Mouse (Mus musculus): ENCODE results near the gene Acrv1. TPM values are rescaled to one million over a fixed set of nuclear protein-coding genes. Genes with fewer than 3 reads are reported as not detected.
A peak's percentile ranks its signal among the peaks of the same experiment; 100 is the strongest.
"Not testable (repeated sequence)": the region's sequence is repeated elsewhere in the genome, so short reads cannot be mapped to it uniquely, and the experiment has no call there.

The Acrv1 gene
- total RNA-seq (2021), result not detected

DNA sequence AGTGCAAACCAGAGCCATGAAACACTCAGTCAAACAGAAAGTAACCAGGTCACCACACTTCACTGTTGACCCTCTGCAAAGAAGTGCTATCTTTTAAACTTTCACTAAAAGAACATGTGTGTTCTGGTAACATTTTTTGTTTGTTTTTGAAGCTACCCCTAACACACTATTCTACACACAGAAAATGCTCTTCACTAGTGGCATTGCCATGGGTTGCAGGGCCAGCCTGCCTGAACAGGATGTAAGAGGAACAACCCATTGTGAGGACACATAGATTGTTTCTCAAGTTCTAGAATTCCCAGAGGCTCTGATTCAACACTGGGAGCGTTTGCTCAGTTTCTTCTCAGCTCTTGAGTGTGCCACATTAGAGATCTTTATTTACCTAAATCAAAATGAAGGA is at the start of gene Acrv1:
TSS of gene Acrv1 (plus strand) at position 301 of the 400 bp plus-strand sequence.
- intact Hi-C loops (cut with DNase I), result loop anchor here (10.0 kb wide), 1 partner anchor 1408 kb away; no protein-coding TSS in a partner anchor

GRCm38 (mm10) chr9:36643276-36643675 is 49.7 kb upstream of the Acrv1 start, which contains the start of gene A630095E13Rik:
Gene A630095E13Rik (minus strand): TSS chr9:36643376.
- DNase-seq (ENCODE audit: low spot score in 2 of 2); intact Hi-C loops (cut with DNase I): not testable (repeated sequence)

More for the DNA sequence above, at the start of gene Acrv1:
- DNase-seq (ENCODE audit: low spot score in 2 of 2), result no peak

DNA sequence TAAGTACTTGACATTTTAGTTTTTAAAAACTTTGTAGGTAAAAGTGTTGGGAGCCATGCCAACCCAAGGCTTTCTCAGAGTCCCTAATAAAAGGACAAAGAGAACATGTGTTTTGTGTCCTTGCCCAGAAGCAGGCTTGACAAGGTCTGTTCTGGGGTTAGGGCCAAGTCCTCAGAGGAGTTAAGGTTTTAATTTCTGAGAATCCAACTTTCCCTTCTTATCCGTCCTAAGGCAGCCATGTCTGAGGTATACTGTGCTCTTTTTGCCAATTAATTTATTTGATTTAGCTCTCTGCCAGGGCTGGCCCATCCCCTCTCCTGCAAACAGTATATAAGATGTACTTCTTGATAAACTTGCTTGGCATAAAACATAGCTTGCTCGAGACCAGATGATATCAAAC is 11.6 kb upstream of the Acrv1 start:
- intact Hi-C loops (cut with DNase I), result no loop called here
- DNase-seq (ENCODE audit: low spot score in 2 of 2), result no peak

- intact Hi-C loops (cut with DNase I), result loop anchor here (2.0 kb wide), 1 partner anchor 1095 kb away; no protein-coding TSS in a partner anchor
- peak; percentile 12 to 44 for DNase-seq (ENCODE audit: low spot score in 2 of 2)
Measured at GRCm38 (mm10) chr9:36687329-36687728, 5.7 kb upstream of the Acrv1 start.

GRCm38 (mm10) chr9:36694276-36694675 is 1.3 kb downstream of the Acrv1 start:
- intact Hi-C loops (cut with DNase I), result loop anchor here (10.0 kb wide), 1 partner anchor 1409 kb away; no protein-coding TSS in a partner anchor
- no peak for DNase-seq (ENCODE audit: low spot score in 2 of 2)

GRCm38 (mm10) chr9:36705923-36706322 is 12.9 kb downstream of the Acrv1 start:
- no peak for DNase-seq (ENCODE audit: low spot score in 2 of 2)
- intact Hi-C loops (cut with DNase I), result no loop called here

DNA sequence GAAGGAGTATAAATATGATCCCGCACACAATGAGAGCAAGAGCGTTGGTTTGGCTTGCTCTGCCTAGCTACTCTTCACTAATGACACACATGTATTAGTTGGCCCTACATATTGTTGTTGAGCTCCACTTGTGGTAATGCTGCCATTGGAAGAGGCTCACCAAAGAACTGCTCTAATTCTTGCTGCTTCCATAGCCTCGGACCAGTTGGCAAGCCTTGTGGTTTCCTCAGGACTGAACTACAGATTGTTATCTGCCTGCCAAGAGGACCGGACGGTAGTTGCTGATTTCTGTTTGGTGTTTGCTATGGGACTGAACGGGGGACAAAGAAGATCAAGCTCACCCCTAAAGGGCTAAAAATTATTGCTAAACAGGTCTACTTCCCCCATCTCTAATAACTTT is 14.3 kb downstream of the Acrv1 start:
- intact Hi-C loops (cut with DNase I), result no loop called here
- DNase-seq (ENCODE audit: low spot score in 2 of 2), result no peak

GRCm38 (mm10) chr9:36716624-36717023 is 23.6 kb downstream of the Acrv1 start:
- intact Hi-C loops (cut with DNase I), result loop anchor here (10.0 kb wide), 1 partner anchor 1122 kb away; no protein-coding TSS in a partner anchor
- peak; percentile 2 to 15 for DNase-seq (ENCODE audit: low spot score in 2 of 2)

DNA sequence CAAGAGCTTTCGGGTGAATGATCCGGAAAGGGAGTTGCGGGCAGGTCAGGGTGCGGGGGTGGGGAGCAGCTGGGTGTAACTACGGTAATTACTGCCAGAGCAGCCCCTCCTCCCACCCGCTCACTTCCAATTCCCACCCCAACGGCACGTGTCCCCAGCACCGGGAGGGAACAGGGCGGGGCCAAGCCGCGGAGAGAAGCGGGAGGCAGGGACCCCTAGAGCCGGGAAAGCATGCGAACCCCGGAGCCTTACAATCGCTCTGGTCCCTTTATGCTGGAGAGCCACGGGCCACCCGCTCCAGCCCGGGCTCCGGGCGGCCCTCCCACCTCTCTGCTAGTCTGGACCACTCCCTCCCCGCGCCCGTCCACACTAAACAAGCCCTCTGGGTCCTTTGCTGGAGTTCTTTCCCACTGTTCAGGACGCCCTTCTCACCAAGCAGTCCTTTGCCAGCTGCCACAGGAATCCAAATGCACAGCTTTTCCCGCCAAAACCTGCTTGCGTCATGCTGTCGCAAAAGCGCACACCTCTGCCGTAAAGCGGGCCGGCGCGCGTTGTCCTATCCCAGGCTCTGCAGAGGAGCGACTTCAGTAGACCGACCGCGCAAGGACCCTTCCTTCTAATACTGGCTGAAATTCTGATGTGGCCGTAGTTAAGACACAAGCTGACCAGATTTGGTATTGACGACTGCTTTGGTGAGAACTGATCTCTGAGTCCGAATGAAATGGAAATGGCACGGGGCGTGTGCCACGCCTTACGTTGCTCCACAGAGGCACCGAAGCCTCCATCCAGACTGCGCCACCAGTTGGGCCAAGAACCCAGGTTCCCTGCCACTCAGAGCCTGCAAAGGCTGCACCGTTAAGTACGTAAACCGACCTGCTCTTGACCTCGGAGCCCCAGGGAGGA is 33.4 kb downstream of the Acrv1 start:
- peak; percentile 93 to 95 for DNase-seq (ENCODE audit: low spot score in 2 of 2)
- intact Hi-C loops (cut with DNase I), result loop anchor here (2.0 kb wide), 1 partner anchor 40 kb away; the partner anchor contains the start of gene Stt3a

DNA sequence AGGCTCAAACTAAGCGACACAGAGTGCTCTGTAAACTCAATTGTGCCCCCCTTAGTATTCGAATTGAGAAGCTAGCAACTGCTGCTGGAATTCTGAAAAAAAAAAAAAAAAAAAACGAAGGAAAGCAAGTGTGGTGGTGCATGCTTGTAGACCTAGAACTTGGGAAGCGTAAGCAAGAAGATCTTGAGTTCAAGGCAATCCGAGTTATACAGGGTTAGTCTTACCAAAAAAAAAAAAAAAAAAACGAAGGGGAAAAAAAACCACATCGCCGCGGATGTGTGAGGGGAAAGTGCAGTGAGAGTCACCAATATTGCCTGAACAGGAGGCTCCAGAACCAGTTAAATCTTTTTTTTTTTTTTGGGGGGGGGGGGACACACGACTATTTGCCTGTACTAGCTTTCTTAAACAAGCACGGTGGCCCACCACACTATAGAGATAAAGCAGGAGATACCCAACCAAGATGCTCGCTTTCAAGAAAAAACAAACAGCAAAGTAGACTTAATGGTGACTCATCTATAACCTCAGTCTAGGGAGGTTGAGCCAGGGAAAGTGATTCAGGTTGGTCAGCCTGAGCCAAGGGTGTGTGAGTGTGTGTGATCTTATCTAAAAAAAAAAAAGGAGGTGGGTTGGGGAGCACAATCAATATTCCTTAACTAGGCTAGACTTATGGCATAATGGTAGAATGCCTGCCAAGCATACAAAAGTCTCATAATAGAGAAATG is 34.2 kb downstream of the Acrv1 start, which contains the start of gene Chek1:
TSS of gene Chek1 (minus strand) at position 32 of the 722 bp plus-strand sequence.
- intact Hi-C loops (cut with DNase I), result loop anchor here (2.0 kb wide), 1 partner anchor 40 kb away; the partner anchor contains the start of gene Stt3a
- DNase-seq (ENCODE audit: low spot score in 2 of 2), result no peak

Other genes with a start within 250 kb of the Acrv1 start
- not detected for gene Gm9513, start 217.6 kb upstream of the Acrv1 start, total RNA-seq (2021)
- gene Gm5615, start 151.3 kb upstream of the Acrv1 start, total RNA-seq (2021), result not detected
- not detected for gene Gm17689, start 110.6 kb upstream of the Acrv1 start, total RNA-seq (2021)
- gene A630095E13Rik, start 49.8 kb upstream of the Acrv1 start, total RNA-seq (2021), result not detected
- 1 to 10 TPM; 2.1 to 2.4 TPM for gene Chek1, start 33.8 kb downstream of the Acrv1 start, total RNA-seq (2021)
- 10 to 100 TPM; 73.8 to 75.8 TPM for gene Stt3a, start 74.5 kb downstream of the Acrv1 start, total RNA-seq (2021)
- gene Ei24, start 104.2 kb downstream of the Acrv1 start, total RNA-seq (2021), result 100 to 1,000 TPM; 108 to 118 TPM
- gene Fez1, start 128.6 kb downstream of the Acrv1 start, total RNA-seq (2021), result 100 to 1,000 TPM; 286 to 301 TPM